Mouse (Mus musculus) c-Kit-positive CD71-positive TER-119-positive erythroid progenitor cells, embryonic 14.5 days (primary cell): ENCODE measurements around the gene Map3k1.
A peak's percentile ranks its signal among the peaks of the same experiment; 100 is the strongest.

Experiments
- DNase-seq: peaks from one replicate; pipeline ENCODE4 v3.0.0-alpha.2; 2013; ENCODE audit warnings: low spot score

Map3k1 gene

DNA sequence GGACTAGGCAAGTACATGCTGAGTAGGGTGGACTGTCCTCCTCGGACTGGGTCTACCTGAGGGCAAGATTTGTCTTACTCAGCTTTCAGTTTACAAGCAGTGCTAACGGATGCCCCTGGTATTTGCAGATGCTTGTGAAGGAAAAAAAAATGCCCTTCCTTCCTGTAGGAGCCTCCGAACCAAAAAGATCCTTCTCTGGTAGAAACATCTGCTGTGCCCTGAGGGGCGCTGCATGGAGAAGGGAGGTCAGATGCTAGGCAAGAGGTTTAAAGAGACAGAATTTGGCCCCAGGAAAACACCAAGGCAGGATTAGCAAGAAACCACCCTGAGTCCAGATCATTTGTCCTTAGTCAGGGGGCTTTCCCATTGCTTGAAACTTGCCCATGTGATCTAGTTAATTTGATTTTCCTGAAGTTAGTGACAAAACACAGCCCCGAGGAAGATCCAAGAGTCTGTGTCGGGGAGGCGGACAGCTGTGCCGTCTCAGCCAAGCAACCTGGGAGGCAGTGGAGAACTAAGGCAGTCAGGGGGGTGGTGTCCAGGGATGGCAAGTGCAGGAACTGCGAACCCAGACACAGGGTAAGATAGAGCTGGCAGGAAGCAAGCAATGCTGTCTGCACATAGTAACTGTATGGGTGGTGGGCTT, 19.2 kb downstream of the Map3k1 start:
- no peak for DNase-seq

DNA sequence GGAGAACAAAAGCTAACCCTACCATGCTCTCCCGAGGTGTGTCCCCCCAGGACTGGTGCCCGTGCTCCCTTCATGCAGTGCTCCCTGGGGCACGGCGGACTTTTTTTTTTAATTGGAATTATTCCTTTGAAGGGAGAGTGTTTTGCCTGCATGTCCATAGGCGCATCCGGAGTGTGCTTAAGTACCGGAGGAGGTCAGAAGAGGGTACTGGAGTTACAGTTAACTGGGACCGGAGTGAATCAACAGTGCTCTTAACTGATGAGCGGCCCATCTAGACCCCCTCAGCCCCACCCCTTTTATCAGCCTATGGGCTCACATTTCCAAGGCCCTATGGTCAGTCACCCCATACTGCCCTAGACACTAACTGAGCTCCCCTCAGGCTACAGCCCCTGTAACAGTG, 19.9 kb downstream of the Map3k1 start:
- no peak for DNase-seq

- peak; percentile 81 for DNase-seq
Observed at GRCm38 (mm10) chr13:111787857-111788619, 20.8 kb downstream of the Map3k1 start.

DNA sequence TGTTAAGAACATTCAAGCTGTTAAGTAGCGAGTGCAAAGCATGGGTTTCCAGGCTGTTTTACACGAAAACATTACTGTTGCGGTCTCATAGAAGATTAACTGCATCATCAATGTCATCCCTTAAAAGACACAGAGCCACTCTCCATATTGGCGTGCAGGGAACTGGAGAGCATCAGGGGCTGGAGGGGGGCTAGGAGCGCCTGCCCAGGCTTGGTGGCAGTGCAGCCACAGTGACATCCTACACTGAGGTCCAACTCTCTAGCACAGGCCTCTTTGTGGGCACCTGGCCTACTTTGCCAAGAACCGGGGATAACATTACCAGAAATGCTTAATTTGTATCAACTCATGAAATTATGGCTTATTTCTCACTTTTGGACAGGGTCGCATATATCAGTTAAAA, 22.2 kb downstream of the Map3k1 start:
- no peak for DNase-seq

DNA sequence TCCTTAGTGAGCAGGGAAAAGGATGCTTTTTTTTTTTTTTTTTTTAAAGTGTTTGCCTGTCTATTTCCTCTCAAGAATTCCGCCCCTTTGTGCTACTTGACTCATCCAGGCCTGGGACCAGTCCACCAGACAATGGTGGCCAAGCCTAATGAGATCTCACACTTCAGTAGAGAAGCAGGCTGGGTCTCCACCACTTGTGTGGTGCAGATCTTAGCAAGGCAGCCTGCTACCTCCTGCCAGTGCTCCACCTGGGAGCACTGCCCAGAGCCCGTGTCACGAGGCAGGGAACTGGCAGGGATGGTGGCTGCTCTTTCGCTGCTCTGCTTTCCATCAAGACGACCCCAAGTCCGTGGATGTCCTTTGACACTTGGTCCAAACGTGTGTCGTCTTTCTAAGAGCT, 25.3 kb downstream of the Map3k1 start:
- no peak for DNase-seq

DNA sequence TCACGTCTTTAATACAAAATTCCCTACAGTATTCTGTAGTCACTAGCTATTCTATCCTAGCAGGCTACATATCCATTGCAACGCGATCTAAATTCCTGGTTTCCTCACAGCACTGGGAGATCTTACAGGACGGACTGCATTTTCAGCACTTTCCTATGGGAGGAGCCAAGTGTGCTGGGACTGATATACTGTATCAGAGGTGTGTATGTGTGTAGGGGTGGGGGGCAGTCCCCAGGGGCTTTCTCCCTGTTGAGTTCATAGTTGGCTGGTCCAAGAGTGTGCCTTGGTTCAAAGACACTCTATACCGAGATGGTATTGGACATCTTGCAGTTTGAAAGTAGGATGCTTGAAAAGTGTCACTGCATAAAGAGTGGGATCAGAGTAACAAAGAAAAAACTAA, 29.3 kb downstream of the Map3k1 start:
- no peak for DNase-seq

DNA sequence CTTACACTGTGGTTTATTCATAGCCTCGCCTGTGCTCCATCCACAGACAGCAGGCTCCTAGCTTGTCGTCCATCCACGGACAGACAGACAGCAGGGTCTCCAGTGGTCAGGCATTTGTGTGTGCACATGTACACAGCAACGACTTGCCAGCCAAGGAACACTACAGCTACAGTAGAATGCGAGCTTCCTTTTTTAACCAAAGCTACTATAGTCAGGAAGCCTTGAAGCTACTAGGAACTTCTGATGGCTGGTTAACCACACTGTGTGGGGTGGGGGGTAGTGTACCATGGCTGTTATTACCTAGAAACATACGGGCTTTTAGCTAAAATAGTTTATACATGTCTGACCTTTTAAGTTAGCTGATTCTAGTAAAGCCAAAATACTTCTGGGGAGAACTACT, 30.2 kb downstream of the Map3k1 start:
- no peak for DNase-seq

DNA sequence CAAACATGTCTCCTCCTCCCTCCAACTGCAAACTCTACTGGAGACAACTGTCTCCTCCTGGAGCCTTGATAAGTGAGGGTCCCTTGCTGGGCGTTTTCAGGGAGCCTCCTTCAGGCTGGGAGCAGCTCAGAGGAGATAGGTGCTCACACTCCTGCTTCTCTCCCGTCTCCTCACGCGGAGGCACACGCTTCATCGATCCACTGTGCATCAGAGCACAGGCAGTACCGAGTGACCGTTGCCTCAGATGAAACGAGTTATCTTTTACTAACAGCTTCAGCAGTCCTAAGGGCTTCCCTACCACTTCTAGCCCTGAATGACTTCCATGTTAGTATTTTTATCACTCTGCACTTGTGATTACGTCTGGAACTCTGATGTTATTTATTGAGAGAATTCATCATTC, 30.9 kb downstream of the Map3k1 start:
- no peak for DNase-seq

GRCm38 (mm10) chr13:111777179-111777578, 31.6 kb downstream of the Map3k1 start:
- no peak for DNase-seq

GRCm38 (mm10) chr13:111772075-111772474, 36.7 kb downstream of the Map3k1 start:
- no peak for DNase-seq

GRCm38 (mm10) chr13:111771232-111771631, 37.6 kb downstream of the Map3k1 start:
- no peak for DNase-seq

GRCm38 (mm10) chr13:111770776-111771175, 38.0 kb downstream of the Map3k1 start:
- DNase-seq: no peak

DNA sequence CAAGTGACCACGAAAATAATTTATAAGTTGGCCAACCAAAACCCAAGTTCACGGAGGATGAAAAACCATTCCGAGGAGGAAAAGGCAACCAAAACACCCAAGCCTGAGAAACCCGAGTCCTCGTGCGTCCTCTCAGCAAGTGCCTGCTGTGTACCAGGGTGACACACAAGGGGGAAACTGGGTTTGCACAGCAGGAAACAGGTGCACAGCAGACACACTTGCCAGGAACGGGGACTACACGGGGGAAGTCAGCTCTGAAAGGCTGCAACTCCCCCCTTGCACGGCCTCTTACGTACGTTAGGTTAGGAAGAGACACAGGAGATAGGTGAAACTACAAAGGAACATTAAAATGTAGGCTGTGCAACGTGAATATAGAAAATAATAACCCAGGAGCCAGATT, 46.3 kb downstream of the Map3k1 start:
- DNase-seq: no peak

DNA sequence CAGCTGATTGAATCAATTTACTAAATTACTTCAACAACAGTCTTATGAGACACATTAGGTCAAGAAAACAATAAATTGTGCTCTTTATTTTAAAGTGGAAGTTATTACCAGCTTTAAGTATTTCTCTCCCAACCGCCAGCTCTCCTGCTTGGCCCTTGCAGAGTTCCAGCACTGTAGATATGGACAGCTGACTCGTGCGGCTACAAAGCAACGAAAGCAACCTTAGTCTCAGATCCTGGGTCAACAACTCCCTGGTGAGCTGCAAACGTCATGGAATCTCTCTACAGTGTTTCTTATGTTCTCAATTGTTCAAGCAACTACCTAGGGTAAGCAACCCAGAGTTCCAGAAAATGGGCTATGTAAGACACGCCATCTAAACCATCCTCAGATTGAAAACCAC, 51.8 kb downstream of the Map3k1 start:
- DNase-seq: no peak

GRCm38 (mm10) chr13:111755937-111756336, 52.9 kb downstream of the Map3k1 start:
- DNase-seq: no peak

DNA sequence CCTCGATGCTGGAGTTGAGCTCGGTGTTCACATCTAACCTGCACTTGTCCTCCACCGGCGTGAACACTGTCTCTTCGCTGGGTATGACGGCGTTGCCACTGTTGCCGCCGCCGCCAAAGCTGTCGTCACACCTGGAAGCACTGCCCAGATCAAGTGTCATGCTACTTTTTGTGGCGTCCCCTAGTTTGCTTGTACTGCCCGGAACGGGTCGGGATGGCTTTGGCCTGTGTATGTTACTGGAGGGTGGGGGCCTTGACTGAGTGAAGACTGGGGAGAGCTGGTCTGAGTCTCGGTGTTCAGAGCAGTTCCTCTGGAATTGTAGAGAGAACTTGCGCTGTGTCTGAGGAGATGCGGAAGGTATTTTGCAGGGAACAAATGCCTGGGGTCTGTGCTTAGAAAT, 53.4 kb downstream of the Map3k1 start:
- no peak for DNase-seq

DNA sequence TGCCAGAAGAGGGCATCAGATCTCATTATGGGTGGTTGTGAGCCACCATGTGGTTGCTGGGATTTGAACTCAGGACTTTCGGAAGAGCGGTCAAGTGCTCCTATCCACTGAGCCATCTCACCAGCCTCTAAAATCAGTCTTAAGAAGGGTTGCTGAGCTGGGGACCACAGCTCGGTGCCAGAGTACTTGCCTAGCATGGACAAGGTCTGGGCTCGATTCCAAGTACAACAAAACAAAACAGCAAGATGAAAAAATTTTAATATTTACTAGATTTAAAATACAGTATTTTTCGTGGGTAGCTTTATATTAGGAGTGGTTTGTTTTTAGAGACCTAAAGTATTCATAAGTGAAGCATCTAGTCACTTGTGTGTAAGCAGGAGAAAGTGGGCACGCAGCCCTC, 55.5 kb downstream of the Map3k1 start:
- no peak for DNase-seq

- no peak for DNase-seq
Observed at GRCm38 (mm10) chr13:111748301-111749062, 60.3 kb downstream of the Map3k1 start.

DNA sequence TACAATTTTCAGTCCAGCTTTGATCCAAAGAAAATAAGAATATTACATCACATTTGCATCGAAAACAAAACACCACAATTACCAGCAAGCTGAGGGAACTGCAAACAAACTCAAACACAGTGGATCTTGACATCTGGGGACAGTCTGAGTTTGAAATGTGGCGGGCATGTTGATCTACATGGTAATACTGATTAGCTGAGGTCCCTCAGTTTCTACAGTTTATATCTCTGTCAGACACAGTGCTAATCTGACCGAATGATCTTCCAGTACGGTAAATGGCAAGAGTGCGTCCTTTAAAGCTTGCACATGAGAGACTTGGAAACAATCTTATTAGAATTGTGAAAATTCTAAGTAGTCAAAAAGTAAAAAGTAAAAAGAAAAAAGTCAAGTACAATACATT, 62.0 kb downstream of the Map3k1 start:
- DNase-seq: peak; percentile 58

DNA sequence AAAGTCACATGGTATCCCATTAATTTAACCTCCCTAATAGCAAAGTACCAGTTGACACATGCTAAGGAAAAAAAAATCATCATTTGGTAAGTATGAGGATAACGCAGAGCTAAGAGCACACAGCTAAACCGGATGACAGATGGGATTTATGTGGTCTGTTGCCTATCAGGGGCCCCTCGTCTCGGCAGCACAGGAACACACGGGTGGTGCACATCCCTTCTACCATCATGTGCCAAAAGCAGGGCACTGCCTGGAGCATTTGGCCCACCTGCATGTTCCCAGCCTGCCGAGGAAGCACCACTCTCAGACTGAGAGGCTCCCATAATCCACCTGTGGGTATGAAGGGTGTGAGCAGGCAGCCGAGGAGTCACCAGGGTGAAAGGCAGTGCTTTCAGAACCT, 63.6 kb downstream of the Map3k1 start:
- no peak for DNase-seq

DNA sequence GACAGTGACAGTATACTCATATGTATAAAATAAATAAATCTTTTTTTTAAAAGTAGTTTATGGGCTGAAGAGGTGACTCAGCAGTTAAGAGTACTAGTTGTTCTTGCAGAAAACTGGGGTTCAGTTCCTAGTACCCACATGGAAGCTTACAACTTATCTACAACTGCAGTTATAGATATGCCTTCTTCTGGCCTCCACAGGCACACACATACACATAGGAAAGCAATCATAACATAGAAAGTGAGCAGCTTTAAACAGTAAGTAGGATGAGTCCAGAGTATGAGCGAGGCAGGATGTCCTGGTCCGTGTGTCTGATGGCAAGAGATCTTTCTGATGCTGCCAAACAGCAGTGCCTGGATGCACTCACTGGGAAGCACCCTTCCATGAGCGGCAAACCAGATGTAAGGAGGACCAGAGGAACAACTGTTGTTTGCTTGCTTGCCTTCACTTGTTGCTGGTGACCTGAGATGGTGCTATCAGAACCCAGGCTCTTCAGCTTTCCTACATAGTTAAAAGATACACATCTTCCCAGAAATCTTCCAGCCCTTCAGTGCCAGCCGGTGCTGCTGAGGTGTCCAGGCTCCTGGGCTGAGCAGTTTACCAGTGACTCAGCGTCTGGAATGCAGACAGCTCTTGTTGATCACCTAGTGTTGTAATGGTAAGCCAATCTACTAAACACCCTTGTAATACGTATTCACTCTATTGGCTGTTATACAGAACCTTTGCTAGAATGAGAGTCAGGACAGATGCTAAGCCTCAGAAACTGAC, 64.4 kb downstream of the Map3k1 start:
- peak; percentile 67 for DNase-seq

GRCm38 (mm10) chr13:111741991-111742615, 66.7 kb downstream of the Map3k1 start:
- DNase-seq: peak; percentile 86
